Mouse (Mus musculus) frontal cortex, adult (tissue): ENCODE measurements around the gene Tomm40l.

ENCODE experiments used
- ATAC-seq: cut with Nextera tagmentation; 2 replicates; pipeline ENCODE4 v1.9.2; 2017; ENCODE audit warnings: mild to moderate bottlenecking, moderate library complexity, mixed read lengths; ENCODE audit not compliant: low TSS enrichment

The Tomm40l gene

GRCm38 (mm10) chr1:171229750-171230149, 7.4 kb upstream of the Tomm40l start:
- no peak for ATAC-seq

GRCm38 (mm10) chr1:171227879-171228278, 5.6 kb upstream of the Tomm40l start:
- no peak for ATAC-seq

- no peak for ATAC-seq
These were observed 4.5 kb upstream of the Tomm40l start for GRCm38 (mm10) chr1:171226780-171227179.

GRCm38 (mm10) chr1:171224857-171225256, 2.5 kb upstream of the Tomm40l start, which contains the start of gene Apoa2:
Gene Apoa2, plus strand, starts transcription at chr1:171225054.
- ATAC-seq: no peak

GRCm38 (mm10) chr1:171223796-171224195, 1.5 kb upstream of the Tomm40l start:
- no peak for ATAC-seq

- no peak for ATAC-seq
These were observed 854 bp upstream of the Tomm40l start for GRCm38 (mm10) chr1:171223168-171223567.

GRCm38 (mm10) chr1:171221281-171222193, 777 bp downstream of the Tomm40l start:
- no peak for ATAC-seq

- peak; percentile 38 for ATAC-seq
These were observed 1.4 kb downstream of the Tomm40l start for GRCm38 (mm10) chr1:171220871-171221270.

- no peak for ATAC-seq
These were observed 5.9 kb downstream of the Tomm40l start for GRCm38 (mm10) chr1:171216241-171216955.

- no peak for ATAC-seq
These were observed 8.4 kb downstream of the Tomm40l start, which contains the start of gene Nr1i3 for GRCm38 (mm10) chr1:171213801-171214496. Gene Nr1i3, plus strand, starts transcription at chr1:171213970.

GRCm38 (mm10) chr1:171212854-171213253, 9.5 kb downstream of the Tomm40l start:
- no peak for ATAC-seq

GRCm38 (mm10) chr1:171209409-171209808, 12.9 kb downstream of the Tomm40l start:
- ATAC-seq: no peak

GRCm38 (mm10) chr1:171205704-171206493, 16.4 kb downstream of the Tomm40l start:
- ATAC-seq: no peak

- no peak for ATAC-seq
These were observed 18.1 kb downstream of the Tomm40l start for GRCm38 (mm10) chr1:171204249-171204644.

GRCm38 (mm10) chr1:171203471-171204248, 18.7 kb downstream of the Tomm40l start:
- ATAC-seq: no peak

GRCm38 (mm10) chr1:171200769-171201168, 21.5 kb downstream of the Tomm40l start:
- ATAC-seq: no peak

GRCm38 (mm10) chr1:171199532-171199931, 22.8 kb downstream of the Tomm40l start:
- no peak for ATAC-seq

GRCm38 (mm10) chr1:171195887-171196397, 26.4 kb downstream of the Tomm40l start, which contains the start of gene Pcp4l1:
Gene Pcp4l1, minus strand, starts transcription at chr1:171196268.
- ATAC-seq: peak; percentile 96

- ATAC-seq: no peak
These were observed 27.1 kb downstream of the Tomm40l start for GRCm38 (mm10) chr1:171195046-171195822.
